Mouse (Mus musculus): ENCODE measurements around the gene Map3k5.

DNA sequence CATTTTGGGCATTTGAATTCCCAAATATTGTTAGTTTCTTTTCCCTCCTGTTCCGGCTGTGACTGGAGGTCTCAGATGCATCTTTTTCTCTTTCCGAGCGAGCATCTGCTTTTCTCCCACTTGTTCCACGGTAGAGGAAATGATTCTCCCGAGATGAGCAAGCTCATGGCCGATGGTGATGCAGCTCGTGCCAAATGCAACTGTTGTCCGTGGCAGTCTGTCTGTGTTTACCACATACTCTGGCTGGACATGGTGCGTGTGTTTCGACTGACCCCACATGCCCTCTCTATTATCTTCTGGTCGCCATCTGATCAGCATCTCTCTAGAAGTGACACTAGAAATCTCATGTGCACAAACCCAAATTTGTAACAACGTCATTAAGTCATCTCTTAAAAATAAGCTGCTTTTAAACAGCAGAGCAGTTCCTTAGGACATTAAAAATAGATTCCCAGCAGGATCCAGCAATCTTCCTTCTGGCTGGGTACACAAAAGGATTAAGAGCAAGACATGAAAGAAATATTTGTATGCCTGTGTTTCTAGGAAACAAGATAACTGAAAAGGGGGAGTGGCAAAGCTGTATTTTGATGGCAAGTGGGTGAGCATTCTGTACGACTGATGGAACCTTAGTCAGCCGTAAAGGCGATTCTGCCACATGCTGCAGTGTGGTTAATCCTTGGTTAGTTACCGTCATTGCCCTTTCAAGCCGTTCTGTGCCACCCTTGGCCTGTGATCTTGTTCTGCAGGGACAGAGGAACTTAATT, 72.2 kb downstream of the Map3k5 start:
- TF ChIP-seq CTCF (conservative IDR thresholded peaks at IDR 0.05; ENCODE audit: low read length) (no peak), NANOG (IDR thresholded peaks at IDR 0.05; ENCODE audit: borderline replicate concordance, low read length) (no peak)
